Mouse (Mus musculus) liver, postnatal 0 days (tissue): ENCODE data around the gene Plaur. TPM values are rescaled to one million over a fixed set of nuclear protein-coding genes. Genes with fewer than 3 reads are reported as not detected.

Source experiments
- ATAC-seq: fragments of 200-750 bp; cut with Nextera tagmentation; 2 replicates; pipeline ENCODE4 v1.8.0; 2017; ENCODE audit warnings: mild to moderate bottlenecking, moderate library complexity
- DNase-seq: peaks from one replicate; pipeline ENCODE4 v3.0.0-alpha.2; 2016
- H3K27ac ChIP-seq: fragments of 300-500 bp; sonication (generic); 2 replicates; pipeline ENCODE4 v1.5.1; 2014; ENCODE audit warnings: antibody characterized with exemption, moderate library complexity, mild to moderate bottlenecking, low read depth
- H3K27me3 ChIP-seq: fragments of 300-500 bp; sonication (generic); 2 replicates; pipeline ENCODE4 v1.6.1; 2014; ENCODE audit warnings: low read length, control low read depth, mixed read lengths; ENCODE audit not compliant: insufficient read depth
- H3K36me3 ChIP-seq: fragments of 300-500 bp; sonication (generic); replicated peaks from 2 replicates; pipeline ENCODE4 v1.6.1; 2014; ENCODE audit warnings: mild to moderate bottlenecking, control low read depth, low read length, moderate library complexity, mixed read lengths; ENCODE audit not compliant: insufficient read depth
- H3K4me1 ChIP-seq: fragments of 300-500 bp; sonication (generic); 2 replicates; pipeline ENCODE4 v1.6.1; 2014; ENCODE audit warnings: antibody characterized with exemption, mild to moderate bottlenecking, control low read depth; ENCODE audit not compliant: insufficient read depth
- H3K4me2 ChIP-seq: fragments of 300-500 bp; sonication (generic); 2 replicates; pipeline ENCODE4 v1.6.1; 2014; ENCODE audit warnings: low read depth, mild to moderate bottlenecking, low read length, moderate library complexity, mixed read lengths
- H3K4me3 ChIP-seq: fragments of 300-500 bp; sonication (generic); 2 replicates; pipeline ENCODE4 v1.5.1; 2014; ENCODE audit warnings: low read depth, low read length
- H3K9ac ChIP-seq: fragments of 300-500 bp; sonication (generic); replicated peaks from 2 replicates; pipeline ENCODE4 v1.6.1; 2014; ENCODE audit warnings: mild to moderate bottlenecking, moderate library complexity
- H3K9me3 ChIP-seq: fragments of 300-500 bp; sonication (generic); 2 replicates; pipeline ENCODE4 v1.6.1; 2016; ENCODE audit warnings: mild to moderate bottlenecking, control low read depth, low read length, mixed read lengths
- CTCF ChIP-seq: sonication (generic); IDR thresholded peaks from 2 replicates; pipeline ENCODE4 v1.5.1; 2016; ENCODE audit warnings: antibody characterized with exemption, low read depth
- EP300 ChIP-seq: IDR thresholded peaks from 2 replicates; pipeline ENCODE4 v1.6.1; 2016; ENCODE audit warnings: antibody characterized with exemption, low read depth, mild to moderate bottlenecking
- WGBS: fragments of 180-500 bp; shearing (Covaris S2); extraction: QIAGEN DNeasy Blood & Tissue Kit; methylation state at CpG from one replicate; pipeline ENCODE4 v1.1.7; 2014; ENCODE audit not compliant: insufficient replicate concordance; 5-methylcytosine and 5-hydroxymethylcytosine counted together
- polyA plus RNA-seq: library from polyadenylated mRNA; unstranded; fragments of >200 nt; fragmentation: Nextera tagmentation; extraction: Ambion mirVana; gene quantifications from 2 replicates; pipeline ENCODE4 v1.2.1, GENCODE M21; 2015

The Plaur gene
- polyA plus RNA-seq, 1 experiment from 2014 or later = 10.8 TPM

DNA sequence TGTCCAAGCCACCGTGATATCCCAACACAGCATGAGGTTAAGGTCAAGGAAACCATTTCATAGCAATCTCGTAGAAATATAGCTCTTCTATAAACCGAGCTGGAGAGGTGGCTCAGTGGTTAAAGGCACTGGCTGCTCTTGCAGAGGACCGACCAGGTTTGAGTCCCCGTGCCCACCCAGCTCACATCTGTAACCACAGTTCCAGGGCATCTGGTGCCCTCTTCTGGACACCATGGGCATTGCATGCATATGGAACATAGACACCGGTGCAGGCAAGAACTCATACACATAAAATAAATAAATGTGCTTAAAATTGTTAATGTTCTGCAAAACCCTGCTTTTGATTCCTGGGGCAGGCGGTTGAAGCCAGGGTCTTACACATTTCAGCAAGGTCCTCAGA lies 10.7 kb downstream of the Plaur start:
- DNase-seq (peak; percentile 53), ATAC-seq (no peak)
- Histone ChIP-seq H3K9ac (no peak overlapping the region), H3K27ac (no peak overlapping the region), H3K4me1 (no peaks in the 10 kb centered on the region), H3K4me3 (no peak overlapping the region), H3K4me2 (no peak overlapping the region), H3K27me3 (no peaks in the 10 kb centered on the region), H3K36me3 (peaks cover 9% of the 10 kb centered on the region), H3K9me3 (peaks cover 3% of the 10 kb centered on the region; the same call in 1 of the 2 replicates)
- 75% methylated on average over 7 of the region's 7 CpGs for WGBS
- TF ChIP-seq CTCF = peak; percentile 83
- TF ChIP-seq EP300 = no peak

- no peak overlapping the region for H3K27ac ChIP-seq
- no peaks in the 10 kb centered on the region for H3K4me1 ChIP-seq
- no peak overlapping the region for H3K9ac ChIP-seq
- 58% methylated on average over 10 of the region's 10 CpGs for WGBS
- H3K27me3 ChIP-seq = no peaks in the 10 kb centered on the region; the same call in 1 of the 2 replicates
- H3K4me3 ChIP-seq = no peak overlapping the region
- peak; percentile 80 for DNase-seq
- ATAC-seq = peak; percentile 63
- no peak overlapping the region for H3K4me2 ChIP-seq
- peak; percentile 94 for TF ChIP-seq CTCF
- TF ChIP-seq EP300 = no peak
- H3K9me3 ChIP-seq = peaks cover 3% of the 10 kb centered on the region; the same call in 1 of the 2 replicates
- peaks cover 3% of the 10 kb centered on the region for H3K36me3 ChIP-seq
Observed at GRCm38 (mm10) chr7:24473913-24474529, 11.7 kb downstream of the Plaur start.

DNA sequence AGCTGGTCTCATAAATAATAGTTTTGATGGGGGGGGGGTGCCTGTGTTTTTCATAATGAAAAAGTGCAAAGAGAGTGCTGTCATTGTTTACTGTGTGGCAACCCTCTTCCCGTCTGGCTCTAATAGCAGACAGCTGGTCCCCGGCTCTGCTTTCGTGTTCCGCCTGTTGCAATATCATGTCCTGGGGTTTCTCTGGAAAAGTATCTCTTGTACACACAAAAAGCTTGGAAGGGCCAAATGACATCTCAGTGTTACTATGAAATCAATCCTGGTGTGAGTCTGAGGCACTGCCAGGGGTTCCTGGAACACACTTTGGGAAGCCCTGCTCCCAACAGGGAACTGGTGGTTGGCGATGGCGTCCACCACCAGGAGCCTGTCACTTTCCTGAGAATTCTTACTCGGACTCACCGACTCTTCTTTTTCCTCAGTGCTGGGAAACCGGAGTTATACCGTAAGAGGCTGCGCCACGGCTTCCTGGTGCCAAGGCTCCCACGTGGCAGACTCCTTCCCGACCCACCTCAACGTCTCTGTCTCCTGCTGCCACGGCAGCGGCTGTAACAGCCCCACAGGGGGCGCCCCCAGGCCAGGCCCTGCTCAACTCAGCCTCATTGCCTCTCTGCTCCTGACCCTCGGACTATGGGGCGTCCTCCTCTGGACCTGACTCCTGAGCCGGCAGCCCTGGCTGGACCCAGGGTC lies 12.7 kb downstream of the Plaur start:
- 65% methylated on average over 21 of the region's 21 CpGs for WGBS
- Histone ChIP-seq H3K4me2 (no peak overlapping the region), H3K27me3 (no peaks in the 10 kb centered on the region; the same call in 1 of the 2 replicates), H3K27ac (no peak overlapping the region), H3K4me1 (no peaks in the 10 kb centered on the region), H3K4me3 (no peak overlapping the region), H3K9me3 (peaks cover 3% of the 10 kb centered on the region; the same call in 1 of the 2 replicates), H3K36me3 (peaks cover 2% of the 10 kb centered on the region; the same call in 1 of the 2 replicates), H3K9ac (no peak overlapping the region)
- TF ChIP-seq CTCF (peak; percentile 35), EP300 (no peak)
- peak; percentile 50 for ATAC-seq
- peak; percentile 24 for DNase-seq

DNA sequence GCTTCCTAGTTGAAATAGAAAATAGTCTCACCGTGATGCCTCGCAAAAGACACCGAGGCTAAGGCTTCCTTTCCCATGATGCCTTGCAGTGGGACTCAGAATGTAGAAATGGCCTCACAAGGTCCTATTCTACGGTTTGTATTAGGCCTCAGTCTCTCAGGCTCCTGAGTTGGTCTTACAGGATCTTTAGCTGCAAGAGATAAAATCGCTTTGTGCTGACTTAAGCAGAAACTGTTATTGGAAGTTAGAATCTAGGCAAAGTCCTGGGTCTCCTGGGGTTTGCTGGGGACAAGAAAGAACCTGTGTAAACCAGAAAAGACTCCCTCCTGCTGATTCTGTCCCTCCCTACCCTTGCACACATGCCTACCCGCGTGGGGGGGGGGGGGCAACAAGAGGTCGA lies 14.1 kb downstream of the Plaur start:
- H3K4me2 ChIP-seq = no peak overlapping the region
- H3K4me1 ChIP-seq = peaks cover 2% of the 10 kb centered on the region
- H3K4me3 ChIP-seq = no peak overlapping the region
- no peak for DNase-seq
- TF ChIP-seq CTCF (no peak), EP300 (no peak)
- peaks cover 8% of the 10 kb centered on the region for H3K27me3 ChIP-seq
- H3K9me3 ChIP-seq = peaks cover 3% of the 10 kb centered on the region; the same call in 1 of the 2 replicates
- no peak overlapping the region for H3K9ac ChIP-seq
- 73% methylated on average over 8 of the region's 8 CpGs for WGBS
- no peak overlapping the region for H3K27ac ChIP-seq
- no peak for ATAC-seq
- H3K36me3 ChIP-seq = peaks cover 2% of the 10 kb centered on the region; the same call in 1 of the 2 replicates

GRCm38 (mm10) chr7:24476856-24477255 lies 14.6 kb downstream of the Plaur start:
- Histone ChIP-seq H3K4me3 (no peak overlapping the region), H3K36me3 (peaks cover 2% of the 10 kb centered on the region; the same call in 1 of the 2 replicates), H3K4me1 (peaks cover 7% of the 10 kb centered on the region), H3K4me2 (no peak overlapping the region), H3K9ac (no peak overlapping the region), H3K27me3 (peaks cover 12% of the 10 kb centered on the region), H3K9me3 (peaks cover 3% of the 10 kb centered on the region; the same call in 1 of the 2 replicates), H3K27ac (no peak overlapping the region)
- no peak for ATAC-seq
- WGBS = 81% methylated on average over 7 of the region's 7 CpGs
- TF ChIP-seq CTCF (no peak), EP300 (no peak)
- no peak for DNase-seq

DNA sequence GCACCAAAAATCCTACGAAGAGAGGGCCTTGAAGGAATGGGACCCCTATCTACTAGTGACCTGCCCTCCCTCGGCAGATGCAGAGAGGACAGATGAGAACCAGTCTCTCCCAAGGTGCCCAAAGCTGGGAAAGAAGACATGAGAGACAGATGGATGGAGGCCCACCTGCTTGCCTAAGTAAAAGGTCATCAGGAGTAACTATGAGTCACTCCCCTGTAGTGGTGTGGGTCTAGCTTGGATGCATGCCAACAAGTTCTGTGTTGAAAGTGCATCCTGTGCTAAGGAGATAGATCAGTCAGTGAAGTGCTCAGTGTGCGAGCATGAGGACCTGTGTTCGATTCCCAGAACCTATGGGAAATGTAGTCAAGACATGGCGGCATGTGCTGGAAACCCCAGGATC lies 16.6 kb downstream of the Plaur start:
- Histone ChIP-seq H3K4me1 (peaks cover 11% of the 10 kb centered on the region), H3K27me3 (peaks cover 31% of the 10 kb centered on the region), H3K4me3 (no peak overlapping the region), H3K4me2 (no peak overlapping the region), H3K9me3 (peaks cover 3% of the 10 kb centered on the region; the same call in 1 of the 2 replicates), H3K9ac (no peak overlapping the region), H3K36me3 (peaks cover 2% of the 10 kb centered on the region; the same call in 1 of the 2 replicates), H3K27ac (no peak overlapping the region)
- WGBS = 77% methylated on average over 5 of the region's 5 CpGs
- no peak for DNase-seq
- ATAC-seq = no peak
- TF ChIP-seq CTCF = no peak
